Mouse (Mus musculus): Measurements from ENCODE around the gene Wdr63.
A peak's percentile ranks its signal among the peaks of the same experiment; 100 is the strongest.

Wdr63 gene

GRCm38 (mm10) chr3:146121310-146122124 is 13.6 kb upstream of the Wdr63 start:
- peak; percentile 80 for DNase-seq

DNA sequence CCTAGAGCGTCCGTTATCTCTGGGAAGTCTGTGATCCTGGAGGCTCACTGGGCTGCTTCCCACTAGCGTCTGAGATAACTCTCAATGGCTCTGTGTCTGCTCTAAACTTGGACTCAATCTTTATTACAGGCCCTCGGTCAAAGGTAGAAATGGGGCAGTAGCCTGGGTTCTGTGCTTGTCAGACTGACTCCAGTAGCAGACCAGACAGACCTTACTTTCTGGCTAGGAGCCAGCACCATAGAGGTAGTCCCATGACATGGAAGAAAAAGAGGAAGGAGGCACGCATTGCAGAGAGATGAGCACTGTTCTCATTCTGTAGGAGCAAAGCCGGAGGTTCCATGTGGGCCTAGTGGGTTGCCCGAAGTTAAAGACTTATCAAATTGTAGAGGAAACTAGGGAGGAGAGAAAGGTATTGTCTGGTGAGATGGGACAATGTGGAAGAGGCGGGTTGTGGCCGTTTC is 10.1 kb upstream of the Wdr63 start:
- DNase-seq: no peak

DNA sequence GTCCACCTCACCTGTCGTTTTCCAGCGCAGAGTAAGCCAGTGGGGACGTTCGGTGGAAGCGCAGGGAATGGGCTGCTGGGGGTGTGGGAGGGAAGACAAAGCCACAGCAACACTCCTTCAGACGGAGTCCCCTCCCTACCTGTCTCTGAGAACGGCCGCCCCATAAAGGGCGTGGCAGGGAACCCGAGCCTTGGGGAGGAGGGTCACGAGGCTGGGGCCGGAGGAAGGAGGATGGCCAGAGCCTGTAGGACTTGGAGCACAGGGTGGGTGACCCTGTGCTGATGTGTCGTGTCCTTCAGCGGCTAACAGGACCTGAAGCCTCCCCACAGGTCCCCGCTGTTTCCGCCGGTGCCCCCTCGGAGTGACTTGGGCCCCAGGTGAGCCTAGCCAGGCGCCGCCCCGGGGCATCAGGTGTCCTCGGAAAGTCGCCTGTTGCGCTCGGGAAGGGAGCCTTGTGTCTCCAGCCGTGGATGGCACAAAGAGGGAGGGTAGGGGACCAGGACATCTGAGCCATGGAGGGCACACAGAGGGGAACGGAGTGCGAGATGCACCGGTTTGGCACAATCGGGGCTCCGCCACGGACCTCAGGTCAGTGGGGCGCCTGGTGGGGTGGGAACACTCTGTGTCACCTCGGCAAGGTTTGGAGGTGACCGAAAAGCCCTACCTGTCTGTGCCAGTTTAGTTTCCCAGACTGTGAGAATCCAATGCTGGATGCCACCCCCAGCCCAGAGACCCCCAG is 9.5 kb upstream of the Wdr63 start, which contains the start of gene Mcoln3:
Mcoln3 (plus strand) TSS at position 193 of the 739 bp plus-strand sequence.
- DNase-seq: no peak

DNA sequence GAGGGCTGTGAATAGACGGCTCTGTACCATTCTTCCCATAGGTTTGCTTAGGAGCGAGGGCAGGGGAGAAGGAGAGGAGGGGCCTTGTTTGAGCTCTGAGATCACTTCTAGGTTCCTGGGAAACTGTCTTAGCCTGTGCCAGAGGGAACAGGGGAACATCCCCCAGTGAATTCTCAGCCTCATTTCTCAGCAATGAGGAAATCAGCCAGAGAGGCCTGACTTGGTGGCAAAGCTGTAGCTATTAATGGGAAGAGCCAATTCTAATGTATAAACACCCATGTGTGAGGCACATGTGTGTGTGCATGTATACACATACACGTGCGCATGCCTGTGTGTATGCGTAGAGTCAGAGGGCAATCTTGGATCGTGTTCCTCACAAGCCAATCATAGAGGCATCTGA is 3.0 kb upstream of the Wdr63 start:
- no peak for DNase-seq

DNA sequence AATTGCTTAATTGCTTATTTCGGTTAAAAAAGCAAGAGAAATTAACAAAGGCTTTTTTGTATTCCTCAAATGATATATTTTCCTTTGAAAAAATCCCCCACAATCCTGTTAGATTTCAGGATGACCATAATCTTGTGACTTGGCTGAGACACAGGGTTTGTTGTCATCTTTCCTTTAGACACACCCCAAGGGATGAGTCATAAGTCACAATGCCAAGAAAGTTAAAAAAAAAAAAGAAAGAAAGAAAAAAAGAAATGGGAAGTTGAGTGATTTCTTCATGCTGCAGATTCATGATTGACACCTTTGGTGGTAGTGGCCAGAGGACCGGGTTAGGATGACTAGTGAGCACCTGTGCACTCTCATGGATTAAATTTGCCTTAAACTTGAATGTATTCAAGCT is 2.4 kb upstream of the Wdr63 start:
- DNase-seq: no peak

DNA sequence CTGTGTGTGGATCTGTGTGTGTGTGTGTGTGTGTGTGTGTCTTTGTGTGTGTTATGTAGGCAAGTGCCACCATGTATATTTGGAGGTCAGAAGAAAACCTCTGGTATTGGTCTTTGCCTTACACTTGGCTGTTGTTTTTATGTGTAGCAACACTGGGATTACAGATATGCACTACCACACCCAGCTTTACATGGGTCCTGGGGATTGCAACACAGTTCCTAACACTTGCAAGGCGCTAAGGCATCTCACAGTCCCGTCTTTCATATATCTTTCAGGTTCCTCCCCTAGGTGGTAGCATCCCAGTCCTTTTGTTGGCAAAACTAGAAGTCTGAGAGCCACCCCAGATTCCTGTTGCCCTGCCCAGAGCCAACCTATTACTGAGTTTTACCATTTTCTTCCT is 1.0 kb upstream of the Wdr63 start:
- DNase-seq: no peak

DNA sequence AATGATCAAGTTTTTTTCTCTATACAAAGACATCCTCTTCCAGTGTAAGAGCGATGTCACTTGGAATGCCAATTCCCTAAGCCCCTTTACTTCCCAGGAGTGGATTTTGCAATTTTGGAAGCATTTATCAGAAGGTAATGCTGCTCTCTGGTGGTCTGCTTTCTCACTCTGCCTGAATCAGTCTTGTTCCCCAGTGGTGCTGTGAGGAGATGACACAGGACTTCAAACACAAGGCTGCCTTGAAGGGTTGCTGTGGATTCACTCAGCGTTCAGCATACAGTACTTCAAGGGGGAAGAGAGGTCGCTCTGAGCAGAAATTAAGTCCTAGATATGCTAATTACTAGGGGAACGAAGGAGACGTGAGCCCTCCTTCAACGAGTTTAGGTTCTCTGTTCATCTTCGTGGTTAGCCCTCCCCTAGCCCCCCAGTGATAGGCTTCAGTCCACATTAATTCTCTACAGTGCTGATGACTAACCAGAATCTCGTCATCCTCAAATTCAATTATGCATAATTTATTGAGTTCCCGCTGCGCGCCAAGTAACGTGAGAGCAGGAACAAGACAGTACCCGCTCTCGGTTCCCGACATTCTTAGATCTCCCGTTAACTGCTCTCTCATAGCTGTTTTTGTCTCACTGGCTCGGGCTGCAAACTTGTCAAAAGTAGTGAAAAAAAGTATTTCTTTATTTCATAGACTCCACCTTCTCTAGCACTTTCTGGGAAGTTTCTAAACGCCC is 647 bp downstream of the Wdr63 start:
- peak; percentile 6 for DNase-seq

DNA sequence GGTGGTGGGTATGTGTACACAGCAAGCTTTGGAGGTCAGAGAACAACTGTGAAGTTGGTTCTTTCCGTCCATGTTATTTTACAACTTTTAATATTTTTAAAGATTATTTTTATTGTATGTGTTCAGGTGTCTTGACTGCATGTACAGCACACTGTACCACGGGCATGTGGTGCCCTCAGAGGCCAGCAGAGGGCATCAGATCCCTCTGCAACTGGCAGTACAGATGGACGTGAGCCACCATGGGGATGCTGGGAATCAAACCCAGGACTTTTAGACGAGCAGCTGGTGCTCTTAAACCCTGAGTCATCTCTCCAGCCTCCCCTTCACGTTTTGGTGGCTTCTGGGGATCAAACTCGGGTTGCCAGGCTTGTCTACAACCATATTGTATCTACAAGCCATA is 5.9 kb downstream of the Wdr63 start:
- DNase-seq: peak; percentile 60

DNA sequence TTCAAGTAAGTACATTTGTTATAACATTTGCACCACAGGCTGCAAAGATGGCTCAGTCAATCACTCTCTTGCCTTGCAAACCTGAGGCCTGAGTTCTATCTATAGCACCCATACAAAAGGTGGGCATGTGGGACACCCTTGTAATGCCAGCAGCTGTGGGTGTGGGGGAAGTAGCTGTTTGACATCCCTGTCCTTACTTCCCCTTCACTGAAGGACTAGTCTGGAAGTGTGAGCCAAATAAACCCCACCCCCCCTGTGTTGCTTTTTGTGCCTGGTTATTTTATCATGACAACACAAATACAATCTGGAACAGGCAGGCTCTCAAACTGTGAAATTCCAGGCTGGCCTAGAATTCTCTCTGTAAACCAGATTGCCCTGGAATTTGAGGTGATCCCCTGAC is 8.0 kb downstream of the Wdr63 start:
- DNase-seq: no peak

GRCm38 (mm10) chr3:146097861-146098260 is 10.1 kb downstream of the Wdr63 start:
- DNase-seq: no peak

GRCm38 (mm10) chr3:146096986-146097385 is 10.9 kb downstream of the Wdr63 start:
- DNase-seq: no peak

GRCm38 (mm10) chr3:146095066-146095465 is 12.9 kb downstream of the Wdr63 start:
- peak; percentile 1 for DNase-seq

DNA sequence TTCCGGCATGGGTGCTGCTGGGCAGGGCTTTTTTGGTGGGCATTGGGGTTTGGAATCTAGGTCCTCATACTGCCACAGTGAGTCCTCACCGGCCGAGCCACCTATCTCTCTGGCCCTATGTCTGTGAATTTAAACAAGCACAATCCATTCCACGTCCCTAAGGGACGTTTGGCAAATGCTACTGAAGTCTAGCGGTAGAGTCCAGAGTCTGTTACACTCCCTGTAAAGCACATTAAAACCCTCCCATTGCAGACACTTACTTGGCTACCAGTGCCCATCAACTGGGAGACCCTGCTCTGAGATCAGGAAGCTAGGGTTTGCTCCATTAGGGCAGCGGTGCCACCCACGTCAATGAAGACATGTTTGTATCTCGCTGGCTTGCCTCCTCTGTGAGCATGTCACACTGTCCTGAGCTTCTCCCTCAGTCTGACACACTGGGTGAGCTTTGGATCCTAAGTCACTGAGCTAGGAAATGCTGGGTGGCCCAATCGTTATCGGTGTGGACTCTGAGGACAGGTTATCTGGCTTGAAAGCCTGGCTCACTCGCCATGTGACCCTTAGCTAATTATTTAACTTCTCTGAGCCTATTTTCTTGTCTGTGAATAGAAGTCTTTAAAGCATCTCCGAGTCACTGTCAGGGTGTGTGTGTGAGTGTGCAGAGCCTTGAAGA is 16.8 kb downstream of the Wdr63 start:
- no peak for DNase-seq

DNA sequence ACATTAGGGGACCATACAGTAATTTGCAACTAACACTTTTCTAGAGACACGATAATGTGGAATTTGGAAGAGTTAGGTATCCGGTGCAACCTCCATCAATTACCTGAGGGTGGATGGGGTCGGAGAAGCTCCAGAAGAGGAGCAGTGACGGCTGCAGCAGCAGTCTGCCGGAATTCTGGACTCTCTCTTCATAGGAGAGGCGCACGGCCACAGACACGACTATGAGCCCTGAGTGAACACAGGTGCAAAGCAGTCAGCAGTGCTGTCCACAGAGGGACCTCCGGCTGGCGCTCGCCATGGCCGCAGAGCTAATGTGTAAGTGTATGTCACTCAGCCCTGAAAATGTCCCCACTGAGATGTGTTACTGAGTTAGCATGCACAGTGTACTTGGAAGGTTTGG is 27.7 kb downstream of the Wdr63 start:
- no peak for DNase-seq

DNA sequence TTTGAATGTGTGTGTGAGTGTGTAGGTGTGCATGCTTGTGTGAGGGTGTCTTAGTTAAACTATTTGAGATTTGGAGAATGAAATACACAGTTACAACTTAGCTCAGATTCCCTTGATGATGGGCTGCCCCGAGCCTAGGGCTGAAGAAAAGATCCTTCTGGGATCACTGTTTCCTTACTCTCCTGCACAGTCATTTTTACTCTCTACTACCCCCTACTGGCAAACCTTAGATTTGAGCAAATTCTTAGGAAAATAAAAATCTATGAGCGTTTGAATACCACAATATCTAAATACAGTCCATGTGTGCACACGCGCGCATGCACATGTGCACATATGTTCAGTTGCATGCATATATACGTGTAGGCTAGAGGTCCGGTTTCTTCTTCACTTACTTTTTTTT is 35.1 kb downstream of the Wdr63 start:
- DNase-seq: peak; percentile 8

DNA sequence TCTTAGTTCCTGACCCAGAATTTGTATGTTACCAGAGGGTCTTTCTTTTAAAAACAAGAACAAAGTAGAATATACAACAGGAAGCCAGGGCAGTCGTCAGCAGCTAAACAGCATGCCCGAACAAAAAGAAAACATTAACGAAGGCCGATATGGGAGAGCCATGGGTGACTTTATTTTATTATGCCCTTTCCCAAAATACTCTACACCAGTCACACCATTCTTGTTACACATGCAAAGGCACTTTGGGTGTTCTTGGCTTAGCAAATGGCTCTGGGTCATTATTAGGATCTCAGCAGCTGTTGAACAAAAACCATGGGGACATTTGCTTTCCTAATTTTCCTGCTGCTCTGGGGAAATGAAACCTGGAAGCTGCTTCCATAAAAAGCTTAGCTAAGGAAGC is 38.7 kb downstream of the Wdr63 start:
- no peak for DNase-seq

DNA sequence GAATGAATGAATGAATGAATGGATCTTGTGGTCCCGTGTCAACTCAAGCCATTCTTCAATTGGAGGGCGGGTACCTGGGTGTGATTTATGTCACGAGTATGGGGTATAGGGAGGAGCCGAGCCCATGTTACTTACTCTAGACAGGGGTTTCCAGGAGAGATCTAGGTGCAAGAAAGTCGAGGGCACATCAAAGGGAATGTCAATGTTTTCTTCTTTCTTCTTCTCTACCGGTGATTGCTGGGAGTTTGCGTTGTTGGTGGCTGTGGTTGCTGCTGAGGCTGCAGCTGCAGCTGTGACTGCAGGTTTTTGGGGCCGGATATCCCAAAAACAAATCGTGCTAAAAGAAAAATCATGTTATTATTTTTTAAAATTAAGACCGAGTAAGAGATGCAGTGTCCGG is 44.8 kb downstream of the Wdr63 start:
- DNase-seq: peak; percentile 70

DNA sequence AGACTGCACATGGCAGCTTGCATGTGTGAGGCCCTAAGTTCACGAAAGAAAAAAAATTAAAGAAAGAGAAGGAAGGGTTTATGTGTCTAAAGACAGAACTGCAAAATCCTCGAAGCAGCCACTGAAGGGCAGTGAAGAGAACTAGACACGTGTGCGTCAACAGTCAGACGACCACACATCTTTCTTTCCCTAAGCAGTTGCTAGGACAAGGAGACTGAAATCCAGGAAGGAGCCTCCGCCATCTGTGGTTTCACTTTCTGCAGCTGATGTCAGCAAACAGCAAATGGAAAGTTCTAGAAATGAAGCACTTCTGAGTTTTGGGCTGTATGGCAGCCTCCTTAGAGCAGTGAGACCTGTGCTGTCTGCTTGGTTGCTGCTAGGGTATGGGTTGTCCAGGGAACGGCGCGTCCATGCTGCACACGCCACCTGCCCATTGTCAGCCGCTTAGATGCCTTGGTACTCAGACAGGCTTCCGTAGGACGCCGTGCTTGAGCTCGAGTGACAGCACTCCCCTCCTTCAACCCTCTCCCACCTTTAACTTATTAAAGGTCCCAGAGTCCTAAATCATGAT is 48.5 kb downstream of the Wdr63 start:
- peak; percentile 5 for DNase-seq

DNA sequence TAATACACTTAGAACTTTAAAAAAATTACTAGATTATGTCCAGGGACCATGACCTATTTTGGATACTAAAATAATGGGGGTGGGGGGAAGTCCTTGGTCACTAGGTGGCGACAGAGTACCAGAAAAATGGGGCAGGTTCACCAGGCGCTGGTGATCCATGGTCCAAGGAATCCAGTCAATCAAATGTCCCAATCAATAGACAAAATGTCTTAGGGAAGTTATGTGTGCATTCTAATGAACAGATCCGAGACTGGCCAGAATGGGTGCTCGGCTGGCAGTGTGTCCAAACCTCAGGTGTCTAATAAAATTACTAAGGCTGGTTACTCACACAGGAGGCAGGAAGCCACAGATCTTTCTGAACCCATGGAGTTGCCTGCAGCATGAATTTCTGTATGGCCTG is 49.7 kb downstream of the Wdr63 start:
- DNase-seq: peak; percentile 69

DNA sequence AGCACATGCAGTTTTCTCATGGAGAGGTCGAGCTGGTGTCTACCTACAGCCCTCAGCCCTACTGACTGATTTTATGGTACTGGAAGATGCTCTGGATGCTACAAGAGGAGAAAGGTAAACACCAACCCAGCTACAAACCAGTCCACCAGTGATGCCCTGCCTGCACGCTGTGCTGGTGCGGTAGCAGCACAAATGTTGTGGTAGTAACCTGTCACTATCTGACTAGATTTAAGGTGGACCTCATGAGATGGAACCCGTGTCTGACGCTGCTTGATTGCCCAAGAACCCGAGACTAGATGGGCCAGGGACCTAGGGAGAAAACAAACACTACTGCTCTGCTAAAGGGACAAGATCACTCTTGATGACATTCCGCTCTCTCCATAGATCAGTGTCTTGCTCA is 50.8 kb downstream of the Wdr63 start:
- DNase-seq: peak; percentile 2

- DNase-seq: peak; percentile 1
Observed at GRCm38 (mm10) chr3:146053873-146054272, 54.1 kb downstream of the Wdr63 start.

DNA sequence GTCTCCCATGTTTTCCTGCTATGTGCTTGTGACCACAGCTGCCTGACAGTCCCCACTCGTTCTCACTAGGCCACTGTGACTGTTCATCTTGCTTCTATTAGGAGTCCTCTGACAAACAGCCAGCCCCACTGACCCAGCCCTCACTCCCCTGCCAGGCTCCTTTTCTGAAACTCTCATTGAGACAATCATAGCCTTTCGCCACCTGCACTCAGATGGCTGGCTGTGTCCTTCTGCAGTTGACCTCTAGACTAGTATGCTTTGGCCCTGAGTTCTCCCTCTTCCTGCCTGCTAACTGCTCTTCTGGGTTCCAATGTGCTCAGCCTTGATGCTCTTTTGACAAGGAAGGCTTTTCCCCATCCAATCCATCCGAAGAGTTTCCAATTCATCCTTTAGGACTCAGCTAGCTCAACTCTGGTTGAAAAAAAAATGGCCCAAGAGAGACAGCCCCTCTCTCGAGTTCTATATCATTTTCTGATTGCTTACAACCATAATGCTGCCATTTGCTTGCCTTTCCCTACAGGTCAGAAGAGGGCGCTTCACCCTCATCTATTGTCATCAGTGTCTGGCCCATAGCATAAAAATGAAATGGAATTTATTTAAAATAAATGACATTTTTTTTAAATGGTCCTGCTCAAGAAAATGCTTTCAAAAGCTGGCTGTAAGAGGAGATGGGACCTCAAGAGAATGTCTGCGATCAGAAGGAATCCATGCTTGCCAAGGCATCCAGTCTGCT is 54.7 kb downstream of the Wdr63 start:
- no peak for DNase-seq

Data from thymus, postnatal 14 days (tissue).